Mouse (Mus musculus): ENCODE data around the gene Slc9b2.

DNA sequence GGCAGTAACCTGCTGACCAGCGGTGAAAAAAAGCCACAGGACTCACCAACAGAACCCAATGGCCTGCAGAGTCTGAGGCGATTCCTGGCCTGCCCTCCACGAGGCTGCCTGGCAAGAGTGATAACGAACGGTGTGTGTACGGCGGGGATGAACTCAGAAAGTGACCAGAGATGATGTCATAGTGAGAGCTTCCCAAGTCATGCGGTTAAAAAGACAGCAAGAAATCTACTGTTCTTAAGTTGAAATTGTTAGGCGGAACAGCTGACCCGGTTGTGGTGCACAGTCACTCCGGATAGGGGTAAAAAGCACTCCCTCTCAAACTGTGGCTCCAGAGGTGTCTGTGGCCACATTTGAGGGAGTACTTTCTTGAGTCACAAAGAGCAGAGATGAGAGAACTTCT lies 10.8 kb downstream of the Slc9b2 start:
- no peak for TF ChIP-seq CTCF (IDR thresholded peaks at IDR 0.05; ENCODE audit: low read depth)
- no peak for TF ChIP-seq EP300 (IDR thresholded peaks at IDR 0.05; ENCODE audit: low read depth)

Measured in liver, postnatal 0 days (tissue).